In genomic region chr2:156257922-156258761, GRCm38 (mm10) we compare ENCODE assay signal across 8 mouse cellular contexts. TPM values are rescaled to one million over a fixed set of nuclear protein-coding genes. Genes with fewer than 3 reads are reported as not detected.
DNase-seq lines count a peak whose midpoint lies in the region; ATAC-seq and TF ChIP-seq lines count a peak whose summit lies in the region.
"Had no signal": no experiment of that assay in that cellular context is flagged by ENCODE, and none has a peak within 500 bp of the region (broad histone marks: within the 10 kb centered on the region; RNA-seq: fewer than 3 reads in every experiment).

No protein-coding gene starts in this region.

- DNase-seq in 416B (ENCODE audit: low read depth) (peak; percentile 76), A20 (ENCODE audit: low read depth, low spot score) (peak; percentile 52)
- DNase-seq in heart, embryonic 10.5 days (ENCODE audit: low spot score): no peak
- DNase-seq in liver, embryonic 11.5 days (ENCODE audit: low spot score): no peak
- no peak for DNase-seq in testis, postnatal 10 days (ENCODE audit: low spot score)
- no peak for DNase-seq in layer of hippocampus, postnatal 14 days (ENCODE audit: low spot score in 2 of 2)

- no peaks in the 10 kb centered on the region for H3K27me3 ChIP-seq in heart, embryonic 10.5 days (ENCODE audit: insufficient read depth, poor library complexity, severe bottlenecking)
- H3K27me3 ChIP-seq in liver, embryonic 11.5 days (replicated peaks; ENCODE audit: control insufficient read depth, insufficient read depth, low read length): no peaks in the 10 kb centered on the region
- no peaks in the 10 kb centered on the region for H3K27me3 ChIP-seq in intestine, postnatal 0 days (replicated peaks; ENCODE audit: control insufficient read depth, insufficient read depth, low read length)

- H3K36me3 ChIP-seq in heart, embryonic 10.5 days: peaks cover 71% of the 10 kb centered on the region
- peaks cover 2% of the 10 kb centered on the region for H3K36me3 ChIP-seq in liver, embryonic 11.5 days (ENCODE audit: control insufficient read depth, insufficient read depth, low read length)
- peaks cover 30% of the 10 kb centered on the region for H3K36me3 ChIP-seq in intestine, postnatal 0 days (ENCODE audit: control insufficient read depth, insufficient read depth)

- 0 out of 2 replicates have a peak overlapping the region, but pooled peaks have one; percentile 20 for H3K9ac ChIP-seq in liver, embryonic 11.5 days (ENCODE audit: low read depth, low read length)
- H3K9ac ChIP-seq in intestine, postnatal 0 days (ENCODE audit: low read depth, low read length): no peak overlapping the region
- H3K9ac ChIP-seq: liver, embryonic 14.5 days had no signal

- H3K9me3 ChIP-seq in heart, embryonic 10.5 days: no peaks in the 10 kb centered on the region
- no peaks in the 10 kb centered on the region for H3K9me3 ChIP-seq in liver, embryonic 11.5 days (ENCODE audit: control insufficient read depth, low read length)
- H3K9me3 ChIP-seq in intestine, postnatal 0 days (ENCODE audit: control insufficient read depth): no peaks in the 10 kb centered on the region

- peak overlapping the region; percentile 19 for H3K4me2 ChIP-seq in liver, embryonic 11.5 days
- H3K4me2 ChIP-seq in intestine, postnatal 0 days (replicated peaks; ENCODE audit: low read depth): no peak overlapping the region

- 64% methylated on average over 11 of the region's 11 CpGs for WGBS in heart, embryonic 10.5 days
- WGBS in liver, embryonic 11.5 days: 65% methylated on average over 11 of the region's 11 CpGs
- 73% methylated on average over 11 of the region's 11 CpGs for WGBS in intestine, postnatal 0 days

- TF ChIP-seq CTCF in intestine, postnatal 0 days (IDR thresholded peaks at IDR 0.05; ENCODE audit: low read depth): no peak

- H3K27ac ChIP-seq in heart, embryonic 10.5 days: peak overlapping the region; percentile 52; the same call in 1 of the 2 replicates
- peak overlapping the region; percentile 54 for H3K27ac ChIP-seq in liver, embryonic 11.5 days (ENCODE audit: low read depth, low read length)
- no peak overlapping the region for H3K27ac ChIP-seq in intestine, postnatal 0 days (ENCODE audit: low read depth, low read length)

- peaks cover 21% of the 10 kb centered on the region; the same call in 1 of the 2 replicates for H3K4me1 ChIP-seq in heart, embryonic 10.5 days
- H3K4me1 ChIP-seq in liver, embryonic 11.5 days (replicated peaks; ENCODE audit: control insufficient read depth, insufficient read depth, low read length): peaks cover 10% of the 10 kb centered on the region
- H3K4me1 ChIP-seq in intestine, postnatal 0 days (replicated peaks; ENCODE audit: control insufficient read depth, insufficient read depth, low read length): no peaks in the 10 kb centered on the region

- ATAC-seq in liver, embryonic 11.5 days (replicated peaks; ENCODE audit: low FRiP score): no peak
- no peak for ATAC-seq in intestine, postnatal 0 days

- H3K4me3 ChIP-seq in heart, embryonic 10.5 days: no peak overlapping the region
- no peak overlapping the region for H3K4me3 ChIP-seq in liver, embryonic 11.5 days (ENCODE audit: low read depth, low read length)
- H3K4me3 ChIP-seq in intestine, postnatal 0 days (ENCODE audit: low read depth, low read length): no peak overlapping the region

RNA-seq across cellular contexts. Expression of gene Cnbd2, which starts 54.0 kb away (rescaled TPM):
- 2.3 TPM in 2 replicates for polyA plus RNA-seq in heart, embryonic 10.5 days (2016; fragmentation: Nextera tagmentation; extraction: Ambion mirVana)
- polyA plus RNA-seq in liver, embryonic 11.5 days (2014; fragmentation: Nextera tagmentation; extraction: Ambion mirVana): 2.6 and 2.9 TPM in 2 replicates
- total RNA-seq in layer of hippocampus, postnatal 14 days (2021): 1 to 10 TPM; 4.4 to 6.4 TPM
- polyA plus RNA-seq in intestine, postnatal 0 days (2015; fragmentation: Nextera tagmentation; extraction: Ambion mirVana): 9.4 and 9.6 TPM in 2 replicates

RNA-seq across cellular contexts. Expression of gene Scand1, which starts 54.4 kb away (rescaled TPM):
- 50.8 and 60.3 TPM in 2 replicates for polyA plus RNA-seq in heart, embryonic 10.5 days (2016; fragmentation: Nextera tagmentation; extraction: Ambion mirVana)
- polyA plus RNA-seq in liver, embryonic 11.5 days (2014; fragmentation: Nextera tagmentation; extraction: Ambion mirVana): 58.9 and 63.6 TPM in 2 replicates
- 100 to 1,000 TPM; 106 to 113 TPM for total RNA-seq in layer of hippocampus, postnatal 14 days (2021)
- 187 and 200 TPM in 2 replicates for polyA plus RNA-seq in intestine, postnatal 0 days (2015; fragmentation: Nextera tagmentation; extraction: Ambion mirVana)

Comparison
In these comparisons a context has a peak if more than half of its experiments do, and no peak if none do; other contexts are left out.
1. DNase-seq: peak in 416B (single experiment) and A20 (single experiment); none in heart, embryonic 10.5 days (single experiment), liver, embryonic 11.5 days (single experiment), testis, postnatal 10 days (single experiment) and layer of hippocampus, postnatal 14 days (0 of 2).